Mouse (Mus musculus) brain, embryonic 14.5 days (tissue): ENCODE measurements around the gene Ltb4r1. TPM values are rescaled to one million over a fixed set of nuclear protein-coding genes. Genes with fewer than 3 reads are reported as not detected.
A peak's percentile ranks its signal among the peaks of the same experiment; 100 is the strongest.

ENCODE experiments used
- DNase-seq: peaks from one replicate; pipeline ENCODE4 v3.0.0-alpha.2; 2011; ENCODE audit warnings: low read depth
- CTCF ChIP-seq: fragments of 200-500 bp; IDR thresholded peaks from 2 replicates; pipeline ENCODE4 v1.5.1; 2012; ENCODE audit warnings: inconsistent platforms, mild to moderate bottlenecking, moderate library complexity, borderline replicate concordance; ENCODE audit not compliant: insufficient read depth, insufficient read length; ENCODE audit errors: extremely low read depth
- POLR2A ChIP-seq: fragments of 200-500 bp; IDR thresholded peaks from 2 replicates; pipeline ENCODE4 v1.6.1; 2012; ENCODE audit warnings: mild to moderate bottlenecking, inconsistent platforms, borderline replicate concordance; ENCODE audit not compliant: poor library complexity, insufficient read depth, insufficient read length, severe bottlenecking; ENCODE audit errors: extremely low read depth
- polyA plus RNA-seq: library from polyadenylated mRNA; depleted of rRNA; stranded (reverse); fragments of >200 nt; gene quantifications from 2 replicates; pipeline ENCODE4 v1.2.3, GENCODE M21; 2012

The Ltb4r1 gene
- polyA plus RNA-seq, 1 experiment: 0.71 TPM

- TF ChIP-seq POLR2A (no peak), CTCF (no peak)
- DNase-seq: no peak
Observed at GRCm38 (mm10) chr14:55778686-55779085, 12.9 kb downstream of the Ltb4r1 start.

GRCm38 (mm10) chr14:55779656-55780055 lies 13.9 kb downstream of the Ltb4r1 start:
- no peak for TF ChIP-seq CTCF
- TF ChIP-seq POLR2A: no peak
- no peak for DNase-seq

DNA sequence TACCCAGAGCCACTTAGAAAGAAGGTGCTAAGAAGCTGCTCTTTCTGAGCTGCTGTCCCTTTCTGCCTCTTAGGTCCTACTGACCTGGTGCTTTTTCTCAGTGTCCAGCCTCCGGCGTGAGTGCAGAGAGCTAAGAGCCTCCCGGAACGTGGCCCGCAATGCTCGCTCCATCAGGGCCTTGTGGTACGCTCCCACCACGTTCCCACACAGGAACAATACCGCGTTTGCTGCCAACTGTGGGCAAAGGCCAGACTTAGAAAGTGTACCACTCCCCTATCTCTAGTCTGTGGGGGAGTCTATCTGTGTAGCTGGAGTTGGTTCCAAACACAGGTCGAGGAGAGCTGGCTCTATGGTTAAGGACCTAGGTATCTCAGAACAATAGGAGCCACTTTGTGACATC lies 15.0 kb downstream of the Ltb4r1 start:
- TF ChIP-seq CTCF (no peak), POLR2A (no peak)
- no peak for DNase-seq

DNA sequence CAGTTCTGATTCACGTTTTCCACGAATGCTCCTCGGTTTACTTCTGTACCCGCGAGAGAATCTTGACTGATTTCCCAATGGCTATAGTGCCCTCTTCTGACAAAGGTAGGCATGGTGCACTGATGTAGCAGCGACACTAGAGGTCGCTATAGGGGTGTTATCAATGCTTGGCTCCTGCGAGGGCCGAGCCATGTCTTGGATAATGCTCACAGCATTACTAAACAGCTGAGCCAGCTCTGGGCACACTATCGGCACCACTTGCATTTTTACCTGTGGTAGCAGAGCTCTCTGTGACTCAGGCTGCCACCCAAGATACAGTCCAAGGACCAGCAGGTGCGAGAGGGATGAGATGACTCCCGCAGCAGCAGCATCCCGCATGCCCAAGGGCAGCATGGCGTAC lies 15.5 kb downstream of the Ltb4r1 start:
- TF ChIP-seq CTCF (peak; percentile 96), POLR2A (no peak)
- DNase-seq: peak; percentile 90

DNA sequence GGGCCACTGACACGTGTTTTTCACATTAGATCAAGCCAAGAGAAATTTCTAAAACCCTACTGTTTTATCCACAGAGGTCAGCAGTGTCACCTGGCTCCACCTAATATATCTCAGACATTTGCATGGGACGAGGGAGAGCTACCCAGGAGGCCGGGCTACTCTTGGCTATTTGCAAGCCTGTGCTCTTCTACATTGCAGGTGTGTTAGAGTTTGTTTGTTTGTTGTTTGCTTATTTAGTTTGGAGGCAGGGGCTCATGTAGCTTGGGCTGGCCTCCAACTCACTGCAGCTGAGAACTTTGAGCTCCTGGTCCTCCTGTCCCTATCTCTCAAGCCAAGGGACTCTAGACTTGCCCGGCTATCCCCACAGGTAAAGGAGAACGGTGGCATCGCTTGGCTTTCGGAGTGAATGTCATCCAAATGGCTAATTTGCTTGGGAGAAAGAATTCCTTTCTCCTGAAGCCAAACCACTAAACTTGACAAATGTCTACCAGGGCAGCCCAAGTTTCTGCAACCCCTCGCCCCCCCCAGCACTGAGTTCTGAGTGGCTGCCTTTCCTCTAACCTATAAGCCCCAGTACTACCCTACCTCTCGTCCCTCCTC lies 16.7 kb downstream of the Ltb4r1 start:
- no peak for DNase-seq
- TF ChIP-seq CTCF (no peak), POLR2A (no peak)

- TF ChIP-seq CTCF (no peak), POLR2A (no peak)
- DNase-seq: peak; percentile 35
Observed at GRCm38 (mm10) chr14:55783171-55783957, 17.6 kb downstream of the Ltb4r1 start.

DNA sequence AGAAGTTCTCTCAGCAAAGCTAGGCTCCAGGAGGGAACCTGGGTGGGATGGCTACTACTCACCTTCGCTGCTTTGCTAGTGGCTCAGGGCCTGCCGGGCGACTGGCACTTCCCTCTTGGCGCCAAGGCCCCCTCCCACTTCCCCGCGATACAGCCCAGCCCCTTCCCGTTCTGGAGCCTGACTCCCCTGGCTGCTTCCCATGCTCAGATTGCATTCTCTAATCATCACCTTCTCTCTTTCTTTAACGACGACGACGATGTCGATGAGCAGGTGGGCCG lies 18.1 kb downstream of the Ltb4r1 start, which contains the start of gene Adcy4:
TSS of gene Adcy4 (minus strand) at position 138 of the 278 bp plus-strand sequence.
- DNase-seq: no peak
- TF ChIP-seq POLR2A (no peak), CTCF (no peak)

- DNase-seq: no peak
- TF ChIP-seq CTCF: peak; percentile 12; the same call in 1 of the 2 replicates
- no peak for TF ChIP-seq POLR2A
Observed at GRCm38 (mm10) chr14:55785195-55785594, 19.4 kb downstream of the Ltb4r1 start.

- no peak for DNase-seq
- no peak for TF ChIP-seq CTCF
- TF ChIP-seq POLR2A: no peak
Observed at GRCm38 (mm10) chr14:55787731-55788130, 22.0 kb downstream of the Ltb4r1 start.

- TF ChIP-seq POLR2A (no peak), CTCF (no peak)
Observed at GRCm38 (mm10) chr14:55788256-55789050, 22.7 kb downstream of the Ltb4r1 start, which contains the start of gene Ripk3. Ripk3 (minus strand) TSS chr14:55788865.

GRCm38 (mm10) chr14:55793461-55793860 lies 27.7 kb downstream of the Ltb4r1 start:
- no peak for DNase-seq
- TF ChIP-seq POLR2A (no peak), CTCF (no peak)

More at GRCm38 (mm10) chr14:55788256-55789050, 22.7 kb downstream of the Ltb4r1 start, which contains the start of gene Ripk3:
- no peak for DNase-seq
